Mouse (Mus musculus) heart, adult 2 months (tissue): ENCODE results near the gene Mtfr1l.

ENCODE experiments used
- CTCF ChIP-seq: fragments of 200-600 bp; IDR thresholded peaks from 2 replicates; pipeline ENCODE4 v1.8.1; 2022; ENCODE audit warnings: antibody characterized with exemption, mild to moderate bottlenecking, moderate library complexity
- POLR2A ChIP-seq: fragments of 200-500 bp; IDR thresholded peaks from 2 replicates; pipeline ENCODE4 v1.6.1; 2011; ENCODE audit warnings: mild to moderate bottlenecking, low read depth, low read length, control low read depth; ENCODE audit not compliant: insufficient read depth

DNA sequence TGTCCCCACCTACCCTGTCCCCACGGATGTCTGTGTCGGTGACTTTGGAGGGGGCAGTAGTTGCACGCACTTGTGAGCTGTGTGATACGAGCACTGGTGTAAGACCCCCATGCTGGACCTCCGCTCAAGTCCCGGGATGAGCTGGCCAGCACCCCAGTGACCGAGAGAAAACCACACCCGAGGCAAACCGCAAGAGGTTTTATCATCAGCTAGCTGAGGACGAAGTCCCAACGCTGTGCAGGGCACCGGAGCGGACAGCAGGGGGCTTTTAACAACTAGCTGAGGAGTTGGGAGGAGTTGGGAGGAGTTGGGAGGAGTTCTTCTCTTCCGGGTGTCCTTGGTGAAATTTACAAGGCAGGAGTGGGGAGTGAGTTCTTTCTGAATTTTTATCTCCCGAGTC lies 22.4 kb downstream of the Mtfr1l start:
- TF ChIP-seq CTCF, result peak; percentile 64
- no peak for TF ChIP-seq POLR2A
